Mouse (Mus musculus): Measurements from ENCODE around the gene Pak6. TPM values are rescaled to one million over a fixed set of nuclear protein-coding genes. Genes with fewer than 3 reads are reported as not detected.
"Not testable (repeated sequence)": the region's sequence is repeated elsewhere in the genome, so short reads cannot be mapped to it uniquely, and the experiment has no call there.

Gene Pak6
- polyA plus RNA-seq, 1 experiment from 2014 or later = 1.5 TPM

GRCm38 (mm10) chr2:118638686-118639085 lies 24.4 kb upstream of the Pak6 start:
- H3K27me3 ChIP-seq (ENCODE audit: control insufficient read depth, insufficient read depth, low read length) = no peaks in the 10 kb centered on the region
- DNase-seq (ENCODE audit: low spot score) (no peak), ATAC-seq (ENCODE audit: low FRiP score) (no peak)
- H3K4me3 ChIP-seq (ENCODE audit: low read depth, low read length) = no peak overlapping the region
- no peak overlapping the region for H3K27ac ChIP-seq (ENCODE audit: low read depth, low read length)
- 97% methylated on average over 8 of the region's 8 CpGs for WGBS
- H3K4me1 ChIP-seq (replicated peaks; ENCODE audit: control insufficient read depth, insufficient read depth, low read length) = no peaks in the 10 kb centered on the region
- no peak overlapping the region for H3K9ac ChIP-seq (ENCODE audit: low read depth, low read length)
- H3K36me3 ChIP-seq (ENCODE audit: control insufficient read depth, insufficient read depth, low read length) = peaks cover 6% of the 10 kb centered on the region; the same call in 1 of the 2 replicates
- H3K9me3 ChIP-seq (ENCODE audit: control insufficient read depth, low read length) = no peaks in the 10 kb centered on the region
- H3K4me2 ChIP-seq (replicated peaks; ENCODE audit: low read depth, low read length) = no peak overlapping the region

DNA sequence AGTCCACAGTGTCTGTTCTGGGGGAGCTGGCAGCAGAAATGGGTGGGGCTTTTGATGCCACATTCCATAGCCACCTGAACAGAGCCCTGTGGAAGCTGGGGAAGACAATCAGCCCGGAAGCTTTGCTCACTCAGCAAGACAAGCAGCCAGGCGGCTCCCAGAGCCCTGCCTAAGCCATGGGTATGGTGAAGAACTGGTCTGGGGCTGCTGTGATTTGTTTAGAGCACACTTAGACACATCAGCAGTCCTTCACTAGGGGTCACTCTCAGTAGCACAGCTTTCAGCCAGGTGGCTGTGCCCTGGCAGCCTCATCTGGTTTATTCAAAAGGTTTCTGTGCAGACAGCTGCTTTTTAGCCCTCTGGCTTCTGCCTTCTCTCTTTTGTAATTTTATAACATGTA lies 22.0 kb upstream of the Pak6 start:
- Histone ChIP-seq H3K27ac (ENCODE audit: low read depth, low read length) (no peak overlapping the region), H3K4me3 (ENCODE audit: low read depth, low read length) (no peak overlapping the region), H3K4me2 (replicated peaks; ENCODE audit: low read depth, low read length) (no peak overlapping the region), H3K27me3 (ENCODE audit: control insufficient read depth, insufficient read depth, low read length) (no peaks in the 10 kb centered on the region), H3K9me3 (ENCODE audit: control insufficient read depth, low read length) (no peaks in the 10 kb centered on the region), H3K9ac (ENCODE audit: low read depth, low read length) (no peak overlapping the region), H3K4me1 (replicated peaks; ENCODE audit: control insufficient read depth, insufficient read depth, low read length) (no peaks in the 10 kb centered on the region), H3K36me3 (ENCODE audit: control insufficient read depth, insufficient read depth, low read length) (peaks cover 6% of the 10 kb centered on the region; the same call in 1 of the 2 replicates)
- ATAC-seq (ENCODE audit: low FRiP score) = no peak
- 75% methylated on average over 2 of the region's 2 CpGs for WGBS
- no peak for DNase-seq (ENCODE audit: low spot score)

DNA sequence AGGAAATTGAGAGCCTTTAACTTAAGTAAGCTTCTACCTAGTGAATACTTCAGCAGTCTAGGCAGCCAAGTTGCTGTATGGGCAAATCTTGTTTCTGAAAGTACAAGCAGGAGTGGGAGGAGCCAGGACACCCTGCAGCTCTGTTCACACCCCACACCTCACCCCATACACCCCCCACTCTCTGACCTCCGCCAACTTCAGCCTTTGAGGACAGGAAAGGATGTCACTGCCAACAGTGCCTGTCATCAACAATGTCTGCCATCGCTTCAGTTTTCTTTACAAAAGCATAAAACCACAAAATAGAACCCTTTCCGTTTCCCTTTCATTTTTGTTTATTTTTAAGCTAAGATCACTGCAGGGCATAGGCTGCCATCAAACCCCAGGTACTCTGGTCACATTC lies 20.7 kb upstream of the Pak6 start:
- no peaks in the 10 kb centered on the region for H3K4me1 ChIP-seq (replicated peaks; ENCODE audit: control insufficient read depth, insufficient read depth, low read length)
- H3K4me3 ChIP-seq (ENCODE audit: low read depth, low read length) = no peak overlapping the region
- no peaks in the 10 kb centered on the region for H3K27me3 ChIP-seq (ENCODE audit: control insufficient read depth, insufficient read depth, low read length)
- no peaks in the 10 kb centered on the region for H3K9me3 ChIP-seq (ENCODE audit: control insufficient read depth, low read length)
- no peak overlapping the region for H3K9ac ChIP-seq (ENCODE audit: low read depth, low read length)
- no peak for DNase-seq (ENCODE audit: low spot score)
- 77% methylated on average over 3 of the region's 3 CpGs for WGBS
- no peak overlapping the region for H3K4me2 ChIP-seq (replicated peaks; ENCODE audit: low read depth, low read length)
- H3K27ac ChIP-seq (ENCODE audit: low read depth, low read length) = no peak overlapping the region
- no peak for ATAC-seq (ENCODE audit: low FRiP score)
- H3K36me3 ChIP-seq (ENCODE audit: control insufficient read depth, insufficient read depth, low read length) = peaks cover 6% of the 10 kb centered on the region; the same call in 1 of the 2 replicates

- Histone ChIP-seq H3K4me1 (replicated peaks; ENCODE audit: control insufficient read depth, insufficient read depth, low read length) (no peaks in the 10 kb centered on the region), H3K27me3 (ENCODE audit: control insufficient read depth, insufficient read depth, low read length) (no peaks in the 10 kb centered on the region), H3K9me3 (ENCODE audit: control insufficient read depth, low read length) (no peaks in the 10 kb centered on the region), H3K4me2 (replicated peaks; ENCODE audit: low read depth, low read length) (no peak overlapping the region), H3K9ac (ENCODE audit: low read depth, low read length) (no peak overlapping the region), H3K27ac (ENCODE audit: low read depth, low read length) (no peak overlapping the region), H3K36me3 (ENCODE audit: control insufficient read depth, insufficient read depth, low read length) (peaks cover 6% of the 10 kb centered on the region; the same call in 1 of the 2 replicates), H3K4me3 (ENCODE audit: low read depth, low read length) (no peak overlapping the region)
- 77% methylated on average over 3 of the region's 3 CpGs for WGBS
- ATAC-seq (ENCODE audit: low FRiP score) = no peak
- DNase-seq (ENCODE audit: low spot score) = no peak
Measured at GRCm38 (mm10) chr2:118642942-118643341, 20.2 kb upstream of the Pak6 start.

DNA sequence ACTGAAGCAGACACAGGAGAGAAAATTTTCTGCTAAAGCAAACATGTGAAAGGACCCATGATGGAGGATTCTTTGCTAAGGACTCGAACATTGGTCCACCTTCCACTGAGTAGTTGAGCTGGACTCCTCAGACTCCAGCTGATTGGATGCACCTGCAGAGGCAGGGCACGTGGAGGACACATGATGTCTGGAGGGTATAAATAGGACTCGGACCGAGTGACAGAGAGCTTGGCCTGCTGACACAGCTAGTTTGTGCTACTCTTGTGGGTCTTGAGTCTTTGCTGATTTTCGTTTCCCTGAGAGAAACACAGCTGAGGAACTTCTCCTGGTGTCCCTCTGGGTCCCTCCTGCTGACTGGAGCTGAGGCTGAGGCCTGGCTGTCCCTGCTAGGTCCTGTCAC lies 16.4 kb upstream of the Pak6 start:
- Histone ChIP-seq H3K4me3 (ENCODE audit: low read depth, low read length) (no peak overlapping the region), H3K27ac (ENCODE audit: low read depth, low read length) (no peak overlapping the region), H3K9me3 (ENCODE audit: control insufficient read depth, low read length) (no peaks in the 10 kb centered on the region), H3K4me2 (replicated peaks; ENCODE audit: low read depth, low read length) (no peak overlapping the region), H3K27me3 (ENCODE audit: control insufficient read depth, insufficient read depth, low read length) (no peaks in the 10 kb centered on the region), H3K9ac (ENCODE audit: low read depth, low read length) (no peak overlapping the region), H3K36me3 (ENCODE audit: control insufficient read depth, insufficient read depth, low read length) (no peaks in the 10 kb centered on the region), H3K4me1 (replicated peaks; ENCODE audit: control insufficient read depth, insufficient read depth, low read length) (no peaks in the 10 kb centered on the region)
- no peak for DNase-seq (ENCODE audit: low spot score)
- WGBS = 90% methylated on average over 5 of the region's 5 CpGs
- ATAC-seq (ENCODE audit: low FRiP score) = no peak

DNA sequence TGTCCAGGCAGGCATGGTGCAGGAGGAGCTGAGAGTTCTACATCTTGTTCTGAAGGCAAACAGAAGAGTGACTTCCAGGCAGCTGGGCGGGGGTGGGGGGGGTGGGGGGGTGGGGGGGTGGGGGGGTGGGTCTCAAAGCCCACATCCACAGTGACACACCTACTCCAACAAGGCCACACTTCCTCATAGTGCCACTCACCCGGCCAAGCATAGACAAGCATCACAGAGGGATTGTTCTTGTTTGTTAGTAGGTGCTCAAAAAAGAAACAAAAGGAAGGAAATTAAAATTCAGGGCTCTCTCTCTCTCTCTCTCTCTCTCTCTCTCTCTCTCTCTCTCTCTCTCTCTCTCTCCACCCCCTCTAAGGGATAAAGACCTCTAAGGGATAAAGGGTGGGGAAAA lies 12.4 kb upstream of the Pak6 start:
- not testable (repeated sequence) for DNase-seq (ENCODE audit: low spot score); H3K36me3 ChIP-seq (ENCODE audit: control insufficient read depth, insufficient read depth, low read length); ATAC-seq (ENCODE audit: low FRiP score); H3K27me3 ChIP-seq (ENCODE audit: control insufficient read depth, insufficient read depth, low read length); H3K4me1 ChIP-seq (replicated peaks; ENCODE audit: control insufficient read depth, insufficient read depth, low read length); H3K27ac ChIP-seq (ENCODE audit: low read depth, low read length); H3K9ac ChIP-seq (ENCODE audit: low read depth, low read length); H3K4me2 ChIP-seq (replicated peaks; ENCODE audit: low read depth, low read length); H3K4me3 ChIP-seq (ENCODE audit: low read depth, low read length); H3K9me3 ChIP-seq (ENCODE audit: control insufficient read depth, low read length)
- WGBS = 88% methylated on average over 1 of the region's 2 CpGs

DNA sequence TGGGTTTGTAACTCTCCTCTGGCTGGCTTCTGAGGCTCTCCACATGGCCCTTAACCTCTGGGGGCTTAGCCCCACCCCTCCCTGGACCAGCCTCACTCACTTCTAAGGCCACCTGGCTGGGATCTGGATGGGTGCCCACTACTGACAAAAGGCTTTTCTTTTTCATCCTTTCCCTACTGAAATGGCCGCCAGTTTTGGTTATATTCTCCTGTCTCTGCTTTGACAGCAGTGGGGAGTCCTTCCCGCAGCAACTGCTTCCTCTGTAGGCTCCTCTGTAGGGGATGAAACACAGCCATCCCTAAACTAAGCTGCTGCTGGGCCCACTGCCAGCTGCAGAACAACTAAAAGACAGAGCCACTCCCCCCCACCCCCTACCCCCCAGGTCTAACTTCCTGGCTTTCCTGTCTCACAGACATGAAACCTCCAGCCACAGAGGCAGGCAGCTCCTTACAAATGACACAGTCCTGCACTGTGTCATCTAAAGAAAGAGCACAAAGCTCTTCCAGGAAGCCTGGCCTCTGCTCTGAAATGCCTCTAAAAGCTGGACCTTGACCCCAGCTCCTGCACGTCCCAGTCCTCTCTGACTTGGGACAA lies 6.3 kb upstream of the Pak6 start:
- WGBS = 23% methylated on average over 3 of the region's 3 CpGs
- H3K27ac ChIP-seq (ENCODE audit: low read depth, low read length) = no peak overlapping the region
- no peak overlapping the region for H3K4me2 ChIP-seq (replicated peaks; ENCODE audit: low read depth, low read length)
- no peaks in the 10 kb centered on the region for H3K27me3 ChIP-seq (ENCODE audit: control insufficient read depth, insufficient read depth, low read length)
- no peaks in the 10 kb centered on the region for H3K4me1 ChIP-seq (replicated peaks; ENCODE audit: control insufficient read depth, insufficient read depth, low read length)
- no peak overlapping the region for H3K4me3 ChIP-seq (ENCODE audit: low read depth, low read length)
- no peak for DNase-seq (ENCODE audit: low spot score)
- H3K36me3 ChIP-seq (ENCODE audit: control insufficient read depth, insufficient read depth, low read length) = no peaks in the 10 kb centered on the region
- no peaks in the 10 kb centered on the region for H3K9me3 ChIP-seq (ENCODE audit: control insufficient read depth, low read length)
- no peak for ATAC-seq (ENCODE audit: low FRiP score)
- H3K9ac ChIP-seq (ENCODE audit: low read depth, low read length) = no peak overlapping the region

- Histone ChIP-seq H3K4me1 (replicated peaks; ENCODE audit: control insufficient read depth, insufficient read depth, low read length) (peaks cover 5% of the 10 kb centered on the region; the same call in 1 of the 2 replicates), H3K36me3 (ENCODE audit: control insufficient read depth, insufficient read depth, low read length) (no peaks in the 10 kb centered on the region), H3K9me3 (ENCODE audit: control insufficient read depth, low read length) (no peaks in the 10 kb centered on the region), H3K9ac (ENCODE audit: low read depth, low read length) (no peak overlapping the region), H3K27ac (ENCODE audit: low read depth, low read length) (no peak overlapping the region), H3K27me3 (ENCODE audit: control insufficient read depth, insufficient read depth, low read length) (peaks cover 11% of the 10 kb centered on the region), H3K4me2 (replicated peaks; ENCODE audit: low read depth, low read length) (no peak overlapping the region), H3K4me3 (ENCODE audit: low read depth, low read length) (no peak overlapping the region)
- 46% methylated on average over 4 of the region's 4 CpGs for WGBS
- no peak for ATAC-seq (ENCODE audit: low FRiP score)
- DNase-seq (ENCODE audit: low spot score) = no peak
Measured at GRCm38 (mm10) chr2:118658457-118658856, 4.6 kb upstream of the Pak6 start.

- Histone ChIP-seq H3K27ac (ENCODE audit: low read depth, low read length) (no peak overlapping the region), H3K27me3 (ENCODE audit: control insufficient read depth, insufficient read depth, low read length) (peaks cover 17% of the 10 kb centered on the region), H3K4me2 (replicated peaks; ENCODE audit: low read depth, low read length) (no peak overlapping the region), H3K4me1 (replicated peaks; ENCODE audit: control insufficient read depth, insufficient read depth, low read length) (peaks cover 5% of the 10 kb centered on the region; the same call in 1 of the 2 replicates), H3K36me3 (ENCODE audit: control insufficient read depth, insufficient read depth, low read length) (no peaks in the 10 kb centered on the region), H3K9me3 (ENCODE audit: control insufficient read depth, low read length) (no peaks in the 10 kb centered on the region), H3K4me3 (ENCODE audit: low read depth, low read length) (no peak overlapping the region), H3K9ac (ENCODE audit: low read depth, low read length) (no peak overlapping the region)
- 78% methylated on average over 1 of the region's 1 CpGs for WGBS
- DNase-seq (ENCODE audit: low spot score) = no peak
- no peak for ATAC-seq (ENCODE audit: low FRiP score)
Measured at GRCm38 (mm10) chr2:118659077-118659476, 4.0 kb upstream of the Pak6 start.

Data from hindbrain, embryonic 11.5 days (tissue).